Mouse (Mus musculus): Measurements from ENCODE around the gene Ccdc12. TPM values are rescaled to one million over a fixed set of nuclear protein-coding genes. Genes with fewer than 3 reads are reported as not detected.

Gene Ccdc12
- total and polyA plus RNA-seq, 3 experiments, result 85.2 to 104 (median 97.8) TPM

DNA sequence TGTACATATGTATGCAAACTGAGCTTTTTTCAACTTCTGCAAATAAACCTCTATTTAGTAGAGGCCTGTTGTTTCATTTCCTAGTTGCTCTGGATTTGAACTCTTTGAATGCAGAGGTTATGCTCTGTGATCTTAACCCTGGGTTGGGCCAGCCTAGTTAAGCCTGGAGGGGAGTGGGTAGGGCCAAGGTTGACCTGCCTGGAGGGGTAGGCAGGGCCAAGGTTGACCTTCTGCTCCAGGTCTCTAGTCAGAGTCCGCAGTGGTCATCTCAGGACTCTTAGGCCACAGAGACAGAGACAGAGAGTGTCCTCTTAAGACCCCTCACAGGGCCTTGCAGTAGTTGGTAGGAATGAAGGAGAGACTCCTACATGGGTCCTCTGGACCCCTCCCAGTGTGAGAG is 55.2 kb downstream of the Ccdc12 start:
- H3K36me3 ChIP-seq (replicated peaks in 1 of 2; ENCODE audit: control insufficient read depth in 1 of 2, insufficient read depth in 1 of 2, low read length in 1 of 2), result peaks cover 30 to 71% of the 10 kb centered on the region in 2 experiments
- no peak overlapping the region for H3K27ac ChIP-seq (ENCODE audit: insufficient read depth, low read depth)
- peaks cover 5 to 33% of the 10 kb centered on the region in 2 experiments for H3K4me1 ChIP-seq (ENCODE audit: control insufficient read depth in 1 of 2, insufficient read depth in 2 of 2)
- no peak overlapping the region for H3K9ac ChIP-seq (ENCODE audit: insufficient read depth, low read depth)
- H3K27me3 ChIP-seq (replicated peaks), result no peaks in the 10 kb centered on the region
- no peak overlapping the region for H3K4me2 ChIP-seq (ENCODE audit: insufficient read depth, low read depth, poor library complexity, severe bottlenecking)
- H3K4me3 ChIP-seq (replicated peaks in 1 of 3; ENCODE audit: low read depth in 2 of 3, low read length in 2 of 3, poor library complexity in 1 of 3), result no peak overlapping the region
- dilution Hi-C loops (cut with MboI; ENCODE audit: extremely low pct_ligation_motif_present, extremely low pct_unique_long_range_greater_than_20kb, low sequenced_read_pairs), result no loop called here
- no peak for TF ChIP-seq BHLHE40 (IDR thresholded peaks at IDR 0.05; ENCODE audit: low read depth, low read length)
- TF ChIP-seq TBP (conservative IDR thresholded peaks at IDR 0.05; ENCODE audit: low read depth, low read length), result no peak
- TF ChIP-seq CHD2 (IDR thresholded peaks at IDR 0.05; ENCODE audit: low read length), result no peak
- TF ChIP-seq JUND (conservative IDR thresholded peaks at IDR 0.05; ENCODE audit: low read depth, low read length), result no peak
- no peak for TF ChIP-seq TCF12 (IDR thresholded peaks at IDR 0.05; ENCODE audit: low read depth, low read length)
- TF ChIP-seq MAZ (IDR thresholded peaks at IDR 0.05; ENCODE audit: low read depth, low read length), result no peak
- TF ChIP-seq MAX (IDR thresholded peaks at IDR 0.05; ENCODE audit: low read length), result no peak
- no peak for TF ChIP-seq ZNF384 (IDR thresholded peaks at IDR 0.05; ENCODE audit: low read depth, low read length)
- no peak for TF ChIP-seq HCFC1 (IDR thresholded peaks at IDR 0.05; ENCODE audit: low read depth, low read length)
- TF ChIP-seq NELFE (IDR thresholded peaks at IDR 0.05; ENCODE audit: low read depth, low read length), result no peak
- no peak for TF ChIP-seq MYC (IDR thresholded peaks at IDR 0.05; ENCODE audit: low read depth, low read length)
- TF ChIP-seq MAFK (IDR thresholded peaks at IDR 0.05; ENCODE audit: insufficient replicate concordance, low read length), result no peak
- no peak for TF ChIP-seq RAD21 (IDR thresholded peaks at IDR 0.05; ENCODE audit: low read depth, low read length)
- no peak for TF ChIP-seq MXI1 (IDR thresholded peaks at IDR 0.05; ENCODE audit: low read depth, low read length)
- no peak for TF ChIP-seq ZC3H11A (IDR thresholded peaks at IDR 0.05; ENCODE audit: low read depth, low read length)
- TF ChIP-seq USF2 (conservative IDR thresholded peaks at IDR 0.05; ENCODE audit: low read depth, low read length), result no peak
- TF ChIP-seq JUN (IDR thresholded peaks at IDR 0.05; ENCODE audit: insufficient read depth, low read depth, low read length), result no peak
- no peaks in the 10 kb centered on the region for H3K9me3 ChIP-seq (replicated peaks; ENCODE audit: low read length)
- H3K79me2 ChIP-seq (replicated peaks; ENCODE audit: control insufficient read depth, extremely low read depth, insufficient read depth, poor library complexity, severe bottlenecking), result no peaks in the 10 kb centered on the region; the same call in 1 of the 2 replicates
- DNase-seq (ENCODE audit: extremely low read depth), result no peak
- in situ Hi-C loops (cut with MboI; ENCODE audit: low pct_ligation_motif_present, low pct_unique_long_range_greater_than_20kb, low sequenced_read_pairs), result loop anchor here (5.0 kb wide), 1 partner anchor 69 kb away; no protein-coding TSS in a partner anchor

- dilution Hi-C loops (cut with MboI; ENCODE audit: extremely low pct_ligation_motif_present, extremely low pct_unique_long_range_greater_than_20kb, low sequenced_read_pairs) (no loop called here), in situ Hi-C loops (cut with MboI; ENCODE audit: low pct_ligation_motif_present, low pct_unique_long_range_greater_than_20kb, low sequenced_read_pairs) (loop anchor here (5.0 kb wide), 1 partner anchor 70 kb away; no protein-coding TSS in a partner anchor)
- no peak for DNase-seq (ENCODE audit: extremely low read depth)
- no peak for TF ChIP-seq ETS1 (conservative IDR thresholded peaks at IDR 0.05; ENCODE audit: low read depth, low read length)
- no peak for TF ChIP-seq IRF4 (IDR thresholded peaks at IDR 0.05; ENCODE audit: low read depth, low read length)
- no peak for TF ChIP-seq CHD2 (IDR thresholded peaks at IDR 0.05; ENCODE audit: low read length)
- Histone ChIP-seq H3K27me3 (replicated peaks) (no peaks in the 10 kb centered on the region), H3K4me3 (replicated peaks in 1 of 3; ENCODE audit: low read depth in 2 of 3, low read length in 2 of 3, poor library complexity in 1 of 3) (no peak overlapping the region), H3K9ac (ENCODE audit: insufficient read depth, low read depth) (no peak overlapping the region), H3K36me3 (replicated peaks in 1 of 2; ENCODE audit: control insufficient read depth in 1 of 2, insufficient read depth in 1 of 2, low read length in 1 of 2) (peaks cover 30 to 73% of the 10 kb centered on the region in 2 experiments), H3K4me2 (ENCODE audit: insufficient read depth, low read depth, poor library complexity, severe bottlenecking) (no peak overlapping the region), H3K4me1 (ENCODE audit: control insufficient read depth in 1 of 2, insufficient read depth in 2 of 2) (peaks cover 2 to 28% of the 10 kb centered on the region in 2 experiments), H3K27ac (ENCODE audit: insufficient read depth, low read depth) (no peak overlapping the region), H3K9me3 (replicated peaks; ENCODE audit: low read length) (no peaks in the 10 kb centered on the region), H3K79me2 (replicated peaks; ENCODE audit: control insufficient read depth, extremely low read depth, insufficient read depth, poor library complexity, severe bottlenecking) (no peaks in the 10 kb centered on the region; the same call in 1 of the 2 replicates)
Observed at GRCm38 (mm10) chr9:110711996-110712395, 55.7 kb downstream of the Ccdc12 start.

Data from CH12.LX (cell line).